Mouse (Mus musculus) CD4-positive, CD25-positive, alpha-beta regulatory T cell, adult 2 months (primary cell): Measurements from ENCODE around the gene Adra2c.

ENCODE experiments used
- DNase-seq: peaks from one replicate; pipeline ENCODE4 v3.0.0-alpha.2; 2012; ENCODE audit warnings: low read depth, low spot score

Gene Adra2c

DNA sequence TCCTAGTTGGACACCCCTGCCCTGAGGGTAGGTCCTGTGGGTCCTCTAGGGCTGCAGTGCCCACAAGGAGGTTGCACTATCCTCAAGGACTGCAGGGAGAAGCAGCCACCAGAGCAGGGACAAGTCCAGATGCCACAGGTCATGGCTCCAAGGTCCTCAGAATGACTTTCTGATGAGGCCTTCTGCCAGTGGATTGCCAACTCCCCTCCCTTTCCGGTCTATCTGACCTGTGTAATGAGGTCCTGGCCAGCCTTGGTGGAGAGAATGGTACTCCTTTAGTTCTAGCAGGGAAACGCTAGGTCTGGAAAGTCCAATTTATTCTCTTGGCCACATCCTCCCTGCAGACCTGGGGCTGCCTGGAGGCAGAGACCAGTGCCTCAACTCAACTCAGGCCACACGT is at the start of gene Adra2c:
Adra2c (plus strand) TSS at position 301 of the 400 bp plus-strand sequence.
- no peak for DNase-seq

DNA sequence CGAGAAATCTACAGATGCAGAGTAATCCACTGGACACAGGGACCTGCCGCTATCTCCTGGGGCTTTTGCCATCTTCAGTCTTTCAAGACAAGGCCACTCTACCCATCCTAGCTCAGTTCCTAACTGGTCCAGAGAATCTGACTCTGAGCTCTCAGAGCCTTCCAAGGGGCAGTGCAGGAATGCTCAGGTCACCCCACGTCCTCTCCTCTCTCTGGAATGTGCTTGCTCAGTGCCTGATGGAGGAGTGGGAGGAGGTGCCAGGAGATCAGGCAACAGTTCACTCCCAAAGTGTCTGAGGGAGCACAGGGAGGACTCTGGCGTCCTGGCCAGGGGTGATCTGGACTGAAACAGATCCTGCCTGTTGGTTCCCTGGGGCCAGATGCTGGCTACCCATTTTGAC is 45.0 kb upstream of the Adra2c start:
- no peak for DNase-seq

DNA sequence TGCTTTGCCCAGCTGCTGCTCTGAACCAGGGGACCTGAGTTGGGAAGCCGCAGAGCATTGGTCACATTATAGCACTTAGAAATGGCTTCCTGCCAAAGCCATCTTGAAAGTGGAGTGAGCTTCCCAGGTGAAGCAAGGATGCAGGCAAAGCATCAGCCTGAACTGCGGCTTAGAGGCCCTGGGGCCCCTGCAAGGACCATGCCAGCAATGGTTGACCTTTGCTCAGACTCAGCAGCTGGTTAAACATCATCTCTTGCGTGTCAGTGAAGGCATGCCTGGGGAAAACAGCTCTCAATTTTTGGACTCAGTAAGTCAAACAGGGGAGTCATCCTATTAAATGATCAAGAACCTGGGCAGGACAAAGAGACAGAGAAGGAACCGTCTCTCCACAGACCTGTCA is 40.4 kb upstream of the Adra2c start:
- no peak for DNase-seq

DNA sequence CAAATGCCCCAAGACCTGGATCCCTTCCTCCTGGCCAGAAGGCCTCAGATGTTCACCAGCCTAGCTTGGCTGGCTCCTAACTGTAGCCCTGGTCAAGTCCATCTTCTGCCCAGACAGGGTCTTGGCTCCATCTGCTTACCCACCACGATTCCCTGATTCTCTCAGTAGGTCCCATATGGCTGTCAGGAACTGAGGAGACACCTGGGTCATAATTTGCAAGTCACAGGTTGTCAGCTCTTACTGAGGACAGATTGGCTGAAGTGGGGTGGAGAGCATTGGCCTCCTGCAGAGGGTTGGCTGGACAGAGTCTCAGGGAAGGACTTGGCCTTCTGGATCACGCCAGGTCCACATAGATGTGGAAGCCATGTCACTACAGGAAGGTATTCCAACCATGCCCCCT is 39.5 kb upstream of the Adra2c start:
- DNase-seq, result no peak

DNA sequence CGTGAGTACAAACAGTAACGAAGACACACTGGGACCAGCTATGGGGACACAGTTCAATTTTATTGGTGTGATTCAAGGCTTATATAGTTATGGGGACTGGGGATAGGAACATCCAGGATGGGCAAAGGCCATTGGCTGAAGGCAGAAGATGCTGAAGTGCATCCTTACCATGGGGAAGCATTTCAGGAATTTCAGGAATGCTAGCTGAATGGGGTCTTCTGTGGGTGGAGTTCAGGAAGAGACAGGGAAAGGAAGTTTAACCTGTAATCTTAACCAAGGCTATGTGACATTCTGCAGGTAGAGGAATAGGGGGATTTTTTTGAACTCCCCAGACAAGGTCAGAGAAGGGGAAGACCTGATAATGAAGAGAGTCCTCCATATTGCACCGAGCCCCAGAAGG is 36.6 kb upstream of the Adra2c start:
- no peak for DNase-seq

- peak; percentile 6 for DNase-seq
These were observed 33.9 kb upstream of the Adra2c start for GRCm38 (mm10) chr5:35244204-35244603.

DNA sequence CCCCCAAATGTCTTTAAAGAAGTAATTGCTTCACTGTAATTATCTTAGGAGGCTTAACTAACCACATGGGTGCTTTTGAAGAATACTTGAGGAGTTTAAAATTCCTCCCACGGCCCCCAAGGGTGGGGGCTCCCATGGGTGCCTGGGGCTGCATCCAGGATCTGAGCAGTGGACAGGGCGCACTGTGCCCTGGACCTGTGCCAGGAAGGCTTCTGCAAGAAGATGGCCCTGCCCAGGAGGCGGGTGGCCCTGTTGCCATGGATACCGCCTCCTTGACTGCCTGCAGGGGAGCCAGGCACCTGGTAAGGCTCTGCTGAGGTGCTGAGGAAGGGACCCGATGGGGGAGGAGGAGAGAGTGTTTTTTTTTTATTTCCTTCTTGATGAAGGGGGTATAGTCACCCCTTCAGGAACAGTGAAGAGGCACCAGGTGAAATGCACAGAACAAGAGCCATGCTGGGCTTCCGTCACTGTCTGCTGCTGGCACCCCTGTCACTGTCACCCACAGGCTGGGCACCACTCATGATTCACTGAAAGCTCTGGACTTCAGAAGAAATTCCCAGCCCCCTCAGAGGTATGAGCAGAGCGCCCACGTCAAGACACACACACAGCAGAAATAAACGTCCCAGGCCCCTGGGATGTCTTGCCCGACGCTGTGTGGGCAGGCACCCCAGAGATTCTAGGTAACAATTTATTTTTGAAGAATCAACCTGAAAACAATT is 32.4 kb upstream of the Adra2c start:
- DNase-seq, result no peak

GRCm38 (mm10) chr5:35254964-35255716 is 23.0 kb upstream of the Adra2c start:
- DNase-seq, result no peak

- DNase-seq, result no peak
These were observed 14.4 kb upstream of the Adra2c start for GRCm38 (mm10) chr5:35263716-35264115.

GRCm38 (mm10) chr5:35267486-35267885 is 10.6 kb upstream of the Adra2c start:
- no peak for DNase-seq

DNA sequence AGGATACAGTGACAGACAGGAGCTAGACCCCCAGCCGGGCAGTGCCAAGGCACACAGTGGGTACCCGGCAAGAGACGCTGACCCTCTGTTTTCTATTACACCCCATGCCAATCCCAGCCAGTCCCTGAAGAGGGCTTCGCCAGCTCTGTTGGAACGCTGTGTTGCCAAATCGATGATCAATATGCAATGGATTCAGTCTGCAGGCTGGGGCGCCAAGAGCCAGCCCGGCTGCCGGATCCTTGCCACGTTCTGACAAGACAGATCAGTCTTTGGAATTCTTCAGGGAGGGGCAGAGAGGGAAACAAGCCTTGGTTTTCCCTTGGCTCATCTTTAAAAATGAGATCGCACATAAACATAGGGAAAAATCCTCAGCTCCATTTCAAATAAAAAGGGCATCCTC is 2.8 kb upstream of the Adra2c start:
- DNase-seq, result no peak

GRCm38 (mm10) chr5:35278741-35279695 is 899 bp downstream of the Adra2c start:
- DNase-seq, result no peak

- no peak for DNase-seq
These were observed 1.5 kb downstream of the Adra2c start for GRCm38 (mm10) chr5:35279696-35280001.

DNA sequence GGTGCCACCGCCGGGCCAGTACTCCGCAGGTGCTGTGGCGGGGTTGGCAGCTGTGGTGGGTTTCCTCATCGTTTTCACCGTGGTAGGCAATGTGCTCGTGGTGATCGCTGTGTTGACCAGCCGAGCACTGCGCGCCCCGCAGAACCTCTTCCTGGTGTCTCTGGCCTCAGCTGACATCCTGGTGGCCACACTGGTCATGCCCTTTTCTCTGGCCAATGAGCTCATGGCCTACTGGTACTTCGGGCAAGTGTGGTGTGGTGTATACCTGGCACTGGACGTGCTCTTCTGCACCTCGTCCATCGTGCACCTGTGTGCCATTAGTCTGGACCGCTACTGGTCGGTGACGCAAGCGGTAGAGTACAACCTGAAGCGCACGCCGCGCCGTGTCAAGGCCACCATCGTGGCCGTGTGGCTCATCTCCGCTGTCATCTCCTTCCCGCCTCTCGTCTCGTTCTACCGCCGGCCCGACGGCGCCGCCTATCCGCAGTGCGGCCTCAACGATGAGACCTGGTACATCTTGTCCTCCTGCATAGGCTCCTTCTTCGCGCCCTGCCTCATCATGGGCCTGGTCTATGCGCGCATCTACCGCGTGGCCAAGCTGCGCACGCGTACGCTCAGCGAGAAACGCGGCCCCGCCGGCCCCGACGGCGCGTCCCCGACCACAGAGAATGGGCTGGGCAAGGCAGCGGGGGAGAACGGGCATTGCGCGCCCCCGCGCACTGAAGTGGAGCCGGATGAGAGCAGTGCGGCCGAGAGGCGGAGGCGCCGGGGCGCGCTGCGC is 2.1 kb downstream of the Adra2c start:
- DNase-seq, result no peak

DNA sequence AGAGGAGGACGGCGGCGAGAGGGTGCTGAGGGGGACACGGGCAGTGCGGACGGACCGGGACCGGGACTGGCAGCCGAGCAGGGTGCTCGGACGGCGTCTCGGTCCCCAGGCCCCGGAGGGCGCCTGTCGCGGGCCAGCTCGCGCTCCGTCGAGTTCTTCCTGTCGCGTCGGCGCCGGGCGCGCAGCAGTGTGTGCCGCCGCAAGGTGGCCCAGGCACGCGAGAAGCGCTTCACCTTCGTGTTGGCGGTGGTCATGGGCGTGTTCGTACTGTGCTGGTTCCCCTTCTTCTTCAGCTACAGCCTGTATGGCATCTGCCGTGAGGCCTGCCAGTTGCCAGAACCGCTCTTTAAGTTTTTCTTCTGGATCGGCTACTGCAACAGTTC is 2.7 kb downstream of the Adra2c start:
- no peak for DNase-seq

GRCm38 (mm10) chr5:35285281-35285680 is 7.2 kb downstream of the Adra2c start:
- no peak for DNase-seq

- no peak for DNase-seq
These were observed 8.1 kb downstream of the Adra2c start for GRCm38 (mm10) chr5:35286190-35286589.

DNA sequence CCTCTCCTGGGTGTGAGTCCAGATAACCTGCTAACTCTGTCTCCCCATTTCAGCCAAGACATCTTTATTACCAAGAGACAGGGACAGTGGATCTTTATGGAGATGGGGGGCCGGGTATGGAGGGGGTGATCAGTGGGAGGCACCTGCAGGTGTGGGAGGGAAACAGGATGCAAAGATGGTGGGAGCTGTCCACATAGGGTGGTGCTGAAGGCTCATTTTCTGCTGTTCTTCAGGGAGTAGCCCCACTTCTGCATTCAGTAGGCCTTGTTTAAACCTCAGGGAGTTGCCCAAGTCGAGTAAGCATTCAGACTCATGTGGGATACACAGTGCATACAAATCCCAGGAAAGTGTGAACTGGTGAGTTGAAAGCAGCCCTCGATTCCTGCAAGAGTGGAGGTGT is 21.5 kb downstream of the Adra2c start:
- DNase-seq, result no peak

DNA sequence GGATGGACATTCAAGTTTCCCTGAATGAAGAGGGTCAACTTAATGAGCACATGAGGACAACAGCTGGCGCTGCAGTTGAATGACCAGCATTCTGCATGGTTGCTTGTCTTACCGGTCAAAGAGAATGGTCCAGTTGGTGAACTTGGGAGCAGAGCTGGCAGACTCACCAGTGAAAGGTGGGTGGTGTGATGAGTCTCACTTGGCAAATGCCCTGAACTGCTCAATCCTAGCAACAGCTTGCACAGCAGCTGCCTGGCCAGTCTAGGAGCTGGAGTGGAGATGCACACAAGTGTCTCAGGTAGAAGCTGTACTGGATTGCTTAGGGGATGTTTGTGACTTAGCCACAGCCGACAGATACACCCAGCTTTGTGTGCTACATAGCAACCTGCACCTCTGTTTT is 26.1 kb downstream of the Adra2c start:
- no peak for DNase-seq

DNA sequence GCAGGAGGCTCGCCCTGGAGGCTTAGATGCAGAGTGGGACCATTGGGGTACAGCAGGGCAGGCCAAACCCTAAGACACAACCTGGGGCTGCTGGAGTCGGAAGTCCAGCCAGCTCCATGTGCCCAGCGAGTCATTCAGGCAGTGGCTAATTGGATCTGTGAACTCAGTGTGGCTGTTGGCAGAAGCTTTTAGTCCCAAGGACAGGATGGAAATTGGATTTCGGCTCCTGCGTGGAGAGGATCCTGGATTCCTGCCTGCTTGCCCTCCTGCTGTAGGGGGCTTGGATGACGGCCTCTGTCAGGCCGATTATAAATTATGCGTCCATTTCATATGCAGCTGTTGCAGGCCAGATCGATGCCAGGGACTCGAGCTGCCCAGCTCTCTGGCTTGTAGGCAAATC is 27.2 kb downstream of the Adra2c start:
- DNase-seq, result no peak

GRCm38 (mm10) chr5:35306692-35307091 is 28.6 kb downstream of the Adra2c start:
- no peak for DNase-seq

GRCm38 (mm10) chr5:35309853-35310252 is 31.7 kb downstream of the Adra2c start:
- no peak for DNase-seq
